Mouse (Mus musculus) spleen, adult 2 months (tissue): ENCODE measurements around the gene Tmem178. TPM values are rescaled to one million over a fixed set of nuclear protein-coding genes. Genes with fewer than 3 reads are reported as not detected.

ENCODE experiments used
- DNase-seq, 2 experiments: peaks; one replicate each; pipeline versions ENCODE4 v3.0.0 to v3.0.0-alpha.2; 2012 to 2021; ENCODE audit warnings: low spot score in 2 of 2, low read depth in 1 of 2
- H3K27ac ChIP-seq: fragments of 200-500 bp; 2 replicates; pipeline ENCODE4 v1.5.1; 2012; ENCODE audit warnings: low read length, inconsistent platforms; ENCODE audit not compliant: insufficient read depth
- H3K27me3 ChIP-seq: fragments of 200-500 bp; 2 replicates; pipeline ENCODE4 v1.6.1; 2012; ENCODE audit warnings: mild to moderate bottlenecking, moderate library complexity, low read length, inconsistent platforms; ENCODE audit not compliant: control insufficient read depth, insufficient read depth
- H3K36me3 ChIP-seq: fragments of 200-500 bp; 2 replicates; pipeline ENCODE4 v1.6.1; 2012; ENCODE audit warnings: mild to moderate bottlenecking, low read length, inconsistent platforms; ENCODE audit not compliant: control insufficient read depth, insufficient read depth
- H3K4me1 ChIP-seq: fragments of 200-500 bp; 2 replicates; pipeline ENCODE4 v1.6.1; 2011; ENCODE audit warnings: inconsistent platforms; ENCODE audit not compliant: control insufficient read depth, insufficient read depth, insufficient read length
- H3K4me3 ChIP-seq: fragments of 200-500 bp; 2 replicates; pipeline ENCODE4 v1.5.1; 2011; ENCODE audit warnings: mild to moderate bottlenecking, inconsistent platforms; ENCODE audit not compliant: insufficient read depth, insufficient read length; ENCODE audit errors: extremely low read depth
- CTCF ChIP-seq: fragments of 200-500 bp; IDR thresholded peaks from 2 replicates; pipeline ENCODE4 v1.5.1; 2011; ENCODE audit warnings: mild to moderate bottlenecking, inconsistent platforms; ENCODE audit not compliant: insufficient read depth, insufficient read length, insufficient replicate concordance; ENCODE audit errors: extremely low read depth
- POLR2A ChIP-seq: fragments of 200-500 bp; IDR thresholded peaks from 2 replicates; pipeline ENCODE4 v1.6.1; 2011; ENCODE audit warnings: low read depth, low read length, inconsistent platforms
- WGBS: fragments of 180-500 bp; shearing (Covaris S2); methylation state at CpG from one replicate; pipeline ENCODE4 v1.1.7; 2018; 5-methylcytosine and 5-hydroxymethylcytosine counted together
- polyA plus RNA-seq: library from polyadenylated mRNA; depleted of rRNA; stranded (reverse); fragments of >200 nt; gene quantifications from 2 replicates; pipeline ENCODE4 v1.2.3, GENCODE M21; 2012; rRNA removed

Tmem178 gene
- polyA plus RNA-seq: 0.56 and 0.61 TPM in 2 replicates

GRCm38 (mm10) chr17:80944530-80945198, at the start of gene Tmem178:
Gene Tmem178, plus strand, starts transcription at chr17:80944632.
- Histone ChIP-seq H3K27me3 (peaks cover 10% of the 10 kb centered on the region), H3K27ac (no peak within 1 kb of the TSS), H3K36me3 (no peaks in the 10 kb centered on the region), H3K4me1 (no peaks in the 10 kb centered on the region; the same call in 1 of the 2 replicates), H3K4me3 (peak within 1 kb of the TSS; percentile 36; the same call in 1 of the 2 replicates)
- 2% methylated on average over 80 of the region's 84 CpGs for WGBS
- no peak for DNase-seq
- TF ChIP-seq POLR2A (no peak), CTCF (no peak)

GRCm38 (mm10) chr17:80896481-80896880, 48.0 kb upstream of the Tmem178 start:
- Histone ChIP-seq H3K36me3 (no peaks in the 10 kb centered on the region), H3K27ac (no peak overlapping the region), H3K4me3 (no peak overlapping the region), H3K4me1 (no peaks in the 10 kb centered on the region), H3K27me3 (no peaks in the 10 kb centered on the region)
- no peak for DNase-seq
- 65% methylated on average over 2 of the region's 2 CpGs for WGBS
- TF ChIP-seq POLR2A: no peak
- no peak for TF ChIP-seq CTCF

- no peak overlapping the region for H3K4me3 ChIP-seq
- H3K36me3 ChIP-seq: no peaks in the 10 kb centered on the region
- 92% methylated on average over 9 of the region's 9 CpGs for WGBS
- no peak overlapping the region for H3K27ac ChIP-seq
- DNase-seq: no peak
- TF ChIP-seq CTCF (no peak), POLR2A (no peak)
- H3K4me1 ChIP-seq: no peaks in the 10 kb centered on the region
- no peaks in the 10 kb centered on the region for H3K27me3 ChIP-seq
Measured at GRCm38 (mm10) chr17:80897709-80898440, 46.6 kb upstream of the Tmem178 start.

- Histone ChIP-seq H3K27ac (no peak overlapping the region), H3K4me1 (no peaks in the 10 kb centered on the region), H3K36me3 (no peaks in the 10 kb centered on the region), H3K4me3 (no peak overlapping the region), H3K27me3 (no peaks in the 10 kb centered on the region)
- no peak for TF ChIP-seq POLR2A
- WGBS: 76% methylated on average over 9 of the region's 9 CpGs
- DNase-seq: no peak
Measured at GRCm38 (mm10) chr17:80899513-80900199, 44.8 kb upstream of the Tmem178 start.

- no peak for TF ChIP-seq POLR2A
- TF ChIP-seq CTCF: no peak
- Histone ChIP-seq H3K36me3 (no peaks in the 10 kb centered on the region), H3K4me1 (no peaks in the 10 kb centered on the region), H3K4me3 (no peak overlapping the region), H3K27ac (no peak overlapping the region), H3K27me3 (no peaks in the 10 kb centered on the region)
- no peak for DNase-seq
- 89% methylated on average over 2 of the region's 2 CpGs for WGBS
Measured at GRCm38 (mm10) chr17:80900200-80900520, 44.3 kb upstream of the Tmem178 start.

GRCm38 (mm10) chr17:80901885-80902284, 42.5 kb upstream of the Tmem178 start:
- TF ChIP-seq CTCF (no peak), POLR2A (no peak)
- Histone ChIP-seq H3K4me1 (no peaks in the 10 kb centered on the region), H3K4me3 (no peak overlapping the region), H3K27ac (no peak overlapping the region), H3K27me3 (no peaks in the 10 kb centered on the region), H3K36me3 (no peaks in the 10 kb centered on the region)
- DNase-seq: no peak
- WGBS: 27% methylated on average over 6 of the region's 6 CpGs
